Mouse (Mus musculus) ES-Bruce4 (cell line): ENCODE measurements around the gene Veph1. TPM values are rescaled to one million over a fixed set of nuclear protein-coding genes. Genes with fewer than 3 reads are reported as not detected.

Source experiments
- H3K27ac ChIP-seq: 2 replicates; pipeline ENCODE4 v1.5.1; 2012; ENCODE audit warnings: low read length, inconsistent platforms; ENCODE audit not compliant: insufficient read depth
- H3K27me3 ChIP-seq: 2 replicates; pipeline ENCODE4 v1.6.1; 2012; ENCODE audit warnings: mild to moderate bottlenecking, low read length, inconsistent platforms; ENCODE audit not compliant: control insufficient read depth, poor library complexity, insufficient read depth, severe bottlenecking
- H3K36me3 ChIP-seq: 2 replicates; pipeline ENCODE4 v1.6.1; 2012; ENCODE audit warnings: inconsistent platforms, mild to moderate bottlenecking, low read length, moderate library complexity; ENCODE audit not compliant: control insufficient read depth, poor library complexity, insufficient read depth, severe bottlenecking
- H3K4me1 ChIP-seq: one replicate; pipeline ENCODE4 v1.8.1; 2011; ENCODE audit warnings: low read length; ENCODE audit not compliant: control insufficient read depth, insufficient read depth
- H3K4me3 ChIP-seq: 2 replicates; pipeline ENCODE4 v1.5.1; 2011; ENCODE audit warnings: low read depth, mild to moderate bottlenecking, low read length
- H3K9ac ChIP-seq: 2 replicates; pipeline ENCODE4 v1.6.1; 2012; ENCODE audit warnings: low read depth, mild to moderate bottlenecking, inconsistent platforms; ENCODE audit not compliant: poor library complexity, severe bottlenecking
- H3K9me3 ChIP-seq: replicated peaks from 2 replicates; pipeline ENCODE4 v1.6.1; 2012; ENCODE audit warnings: mild to moderate bottlenecking, low read length, inconsistent platforms; ENCODE audit not compliant: control insufficient read depth, poor library complexity, insufficient read depth, severe bottlenecking
- CTCF ChIP-seq: IDR thresholded peaks from one replicate; pipeline ENCODE4 v1.8.1; 2011; ENCODE audit warnings: low read depth, low read length
- EP300 ChIP-seq: IDR thresholded peaks from 2 replicates; pipeline ENCODE4 v1.6.1; 2011; ENCODE audit warnings: low read depth, low read length; ENCODE audit not compliant: insufficient read depth
- POLR2A ChIP-seq: IDR thresholded peaks from one replicate; pipeline ENCODE4 v1.8.1; 2011; ENCODE audit warnings: low read length; ENCODE audit not compliant: insufficient read depth
- polyA plus RNA-seq: library from polyadenylated mRNA; stranded (reverse); fragments of >200 nt; gene quantifications from 2 replicates; pipeline ENCODE4 v1.2.4, GENCODE M21; 2011; ENCODE audit warnings: low read depth; ENCODE audit not compliant: missing spikeins, insufficient read depth, insufficient read length

Gene Veph1
- 0.12 and 0.18 TPM in 2 replicates for polyA plus RNA-seq

GRCm38 (mm10) chr3:66296545-66296944, at the start of gene Veph1:
Veph1 (minus strand) TSS chr3:66296837.
- Histone ChIP-seq H3K9ac (no peak within 1 kb of the TSS), H3K27me3 (no peaks in the 10 kb centered on the region), H3K4me1 (no peaks in the 10 kb centered on the region), H3K9me3 (no peaks in the 10 kb centered on the region), H3K4me3 (no peak within 1 kb of the TSS), H3K27ac (no peak within 1 kb of the TSS), H3K36me3 (no peaks in the 10 kb centered on the region)
- TF ChIP-seq EP300 (0 out of 2 replicates have a peak, but pooled peaks have one; percentile 9), CTCF (no peak)

DNA sequence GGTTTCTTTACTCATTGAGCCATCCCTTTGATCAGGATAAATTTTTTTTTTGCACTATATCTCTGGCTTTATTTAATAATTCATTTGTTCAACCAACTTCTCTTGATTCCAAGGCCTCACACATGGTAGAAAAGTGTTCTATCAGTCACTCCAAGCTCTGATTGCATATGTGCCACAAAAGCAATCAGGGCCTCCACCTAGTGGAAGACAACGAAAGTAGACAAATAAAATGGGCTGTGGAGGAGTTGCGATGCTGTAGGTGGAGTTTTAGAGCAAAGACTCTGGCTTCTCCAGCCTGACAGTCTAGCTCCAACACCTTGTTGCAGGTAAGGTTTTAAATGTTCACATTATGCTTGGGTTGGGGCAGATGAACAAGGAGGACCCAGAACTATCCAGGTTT, 44.1 kb upstream of the Veph1 start:
- Histone ChIP-seq H3K4me1 (no peaks in the 10 kb centered on the region), H3K27ac (no peak overlapping the region), H3K36me3 (no peaks in the 10 kb centered on the region), H3K4me3 (no peak overlapping the region), H3K27me3 (no peaks in the 10 kb centered on the region), H3K9me3 (no peaks in the 10 kb centered on the region), H3K9ac (no peak overlapping the region)
- no peak for TF ChIP-seq POLR2A
- no peak for TF ChIP-seq EP300
- TF ChIP-seq CTCF: no peak

DNA sequence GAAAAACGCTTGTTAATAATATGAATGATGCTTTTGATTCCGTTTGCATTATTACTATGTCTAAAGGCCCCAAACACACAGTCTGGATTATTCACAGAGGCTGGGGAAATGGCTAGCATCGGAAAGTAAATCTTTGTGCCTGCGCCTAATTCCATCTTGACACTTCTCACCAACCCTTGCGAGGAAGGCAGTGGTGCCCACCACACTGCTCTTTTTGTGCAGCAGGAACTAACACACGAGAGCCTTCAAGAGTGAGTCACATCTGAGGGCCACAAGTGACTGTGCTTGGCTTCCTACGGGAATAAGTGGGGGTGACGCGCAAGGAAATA, 35.7 kb upstream of the Veph1 start:
- H3K27ac ChIP-seq: no peak overlapping the region
- H3K9ac ChIP-seq: no peak overlapping the region
- no peak for TF ChIP-seq EP300
- TF ChIP-seq POLR2A: no peak
- TF ChIP-seq CTCF: no peak
- no peaks in the 10 kb centered on the region for H3K36me3 ChIP-seq
- no peaks in the 10 kb centered on the region for H3K9me3 ChIP-seq
- H3K27me3 ChIP-seq: no peaks in the 10 kb centered on the region
- H3K4me1 ChIP-seq: no peaks in the 10 kb centered on the region
- H3K4me3 ChIP-seq: no peak overlapping the region

- Histone ChIP-seq H3K4me3 (no peak overlapping the region), H3K36me3 (no peaks in the 10 kb centered on the region), H3K9ac (no peak overlapping the region), H3K27ac (no peak overlapping the region), H3K9me3 (no peaks in the 10 kb centered on the region), H3K4me1 (no peaks in the 10 kb centered on the region), H3K27me3 (no peaks in the 10 kb centered on the region)
- TF ChIP-seq EP300 (no peak), CTCF (peak; percentile 27)
Observed at GRCm38 (mm10) chr3:66331592-66332400, 35.2 kb upstream of the Veph1 start.

- H3K4me3 ChIP-seq: no peak overlapping the region
- H3K9ac ChIP-seq: no peak overlapping the region
- H3K36me3 ChIP-seq: no peaks in the 10 kb centered on the region
- TF ChIP-seq EP300 (no peak), CTCF (no peak), POLR2A (no peak)
- H3K9me3 ChIP-seq: no peaks in the 10 kb centered on the region
- no peak overlapping the region for H3K27ac ChIP-seq
- no peaks in the 10 kb centered on the region for H3K4me1 ChIP-seq
- no peaks in the 10 kb centered on the region for H3K27me3 ChIP-seq
Observed at GRCm38 (mm10) chr3:66330896-66331579, 34.4 kb upstream of the Veph1 start.

GRCm38 (mm10) chr3:66325962-66326834, 29.6 kb upstream of the Veph1 start:
- Histone ChIP-seq H3K27me3 (no peaks in the 10 kb centered on the region), H3K9me3 (no peaks in the 10 kb centered on the region), H3K9ac (no peak overlapping the region), H3K36me3 (no peaks in the 10 kb centered on the region), H3K27ac (no peak overlapping the region), H3K4me3 (no peak overlapping the region), H3K4me1 (no peaks in the 10 kb centered on the region)
- TF ChIP-seq CTCF (no peak), POLR2A (no peak), EP300 (no peak)
